Mouse (Mus musculus) intestine, embryonic 16.5 days (tissue): Measurements from ENCODE around the gene Dguok. TPM values are rescaled to one million over a fixed set of nuclear protein-coding genes. Genes with fewer than 3 reads are reported as not detected.

ENCODE experiments used
- ATAC-seq: fragments of 200-750 bp; cut with Nextera tagmentation; 2 replicates; pipeline ENCODE4 v1.8.0; 2017; ENCODE audit warnings: moderate TSS enrichment, moderate library complexity
- H3K27ac ChIP-seq: fragments of 300-500 bp; sonication (generic); 2 replicates; pipeline ENCODE4 v1.5.1; 2014; ENCODE audit warnings: mild to moderate bottlenecking, low read length
- H3K27me3 ChIP-seq: fragments of 300-500 bp; sonication (generic); replicated peaks from 2 replicates; pipeline ENCODE4 v1.6.1; 2014; ENCODE audit warnings: low read length, control low read depth, mixed read lengths; ENCODE audit not compliant: control insufficient read depth, insufficient read depth
- H3K36me3 ChIP-seq: fragments of 300-500 bp; sonication (generic); 2 replicates; pipeline ENCODE4 v1.6.1; 2014; ENCODE audit warnings: low read length, control low read depth; ENCODE audit not compliant: control insufficient read depth, insufficient read depth
- H3K4me1 ChIP-seq: fragments of 300-500 bp; sonication (generic); 2 replicates; pipeline ENCODE4 v1.6.1; 2014; ENCODE audit warnings: low read length, control low read depth, mixed read lengths; ENCODE audit not compliant: control insufficient read depth, insufficient read depth
- H3K4me2 ChIP-seq: fragments of 300-500 bp; sonication (generic); 2 replicates; pipeline ENCODE4 v1.6.1; 2014; ENCODE audit warnings: low read depth, low read length, control low read depth
- H3K4me3 ChIP-seq: fragments of 300-500 bp; sonication (generic); 2 replicates; pipeline ENCODE4 v1.5.1; 2014; ENCODE audit warnings: mild to moderate bottlenecking, low read length
- H3K9ac ChIP-seq: fragments of 300-500 bp; sonication (generic); 2 replicates; pipeline ENCODE4 v1.6.1; 2014; ENCODE audit warnings: low read depth, low read length
- H3K9me3 ChIP-seq: fragments of 300-500 bp; sonication (generic); 2 replicates; pipeline ENCODE4 v1.6.1; 2016; ENCODE audit warnings: low read length, control low read depth; ENCODE audit not compliant: control insufficient read depth
- WGBS: fragments of 180-500 bp; shearing (Covaris S2); extraction: QIAGEN DNeasy Blood & Tissue Kit; methylation state at CpG from one replicate; pipeline ENCODE4 v1.1.7; 2014; 5-methylcytosine and 5-hydroxymethylcytosine counted together
- polyA plus RNA-seq: library from polyadenylated mRNA; unstranded; fragments of >200 nt; fragmentation: Nextera tagmentation; extraction: Ambion mirVana; gene quantifications from 2 replicates; pipeline ENCODE4 v1.2.1, GENCODE M21; 2015

The Dguok gene
- polyA plus RNA-seq, 1 experiment from 2014 or later: 72.4 TPM

DNA sequence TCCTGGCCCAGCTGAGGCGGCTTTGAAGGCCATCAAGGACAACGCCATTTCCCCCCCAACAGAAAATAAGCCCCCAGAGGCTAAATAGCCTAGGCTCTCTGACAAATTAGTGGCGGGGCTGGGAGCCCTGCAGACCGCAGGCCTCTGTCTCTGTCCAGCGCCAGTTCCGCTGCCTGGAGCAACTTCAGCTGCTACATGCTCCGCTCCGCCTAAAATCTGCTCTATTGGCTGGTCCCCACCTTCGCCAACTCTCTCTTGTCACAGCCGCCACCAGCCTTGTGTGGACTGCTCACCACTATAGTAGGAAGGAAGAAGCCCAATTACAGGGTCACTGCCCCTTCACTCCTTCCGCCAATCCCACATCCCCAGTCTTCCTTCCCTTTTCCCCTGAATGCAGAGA is 53.1 kb downstream of the Dguok start:
- Histone ChIP-seq H3K9me3 (no peaks in the 10 kb centered on the region), H3K27me3 (no peaks in the 10 kb centered on the region), H3K27ac (no peak overlapping the region), H3K36me3 (no peaks in the 10 kb centered on the region), H3K9ac (peak overlapping the region; percentile 58), H3K4me1 (peaks cover 68% of the 10 kb centered on the region), H3K4me2 (peak overlapping the region; percentile 93), H3K4me3 (peak overlapping the region; percentile 81)
- ATAC-seq: no peak
- WGBS: 29% methylated on average over 11 of the region's 11 CpGs

DNA sequence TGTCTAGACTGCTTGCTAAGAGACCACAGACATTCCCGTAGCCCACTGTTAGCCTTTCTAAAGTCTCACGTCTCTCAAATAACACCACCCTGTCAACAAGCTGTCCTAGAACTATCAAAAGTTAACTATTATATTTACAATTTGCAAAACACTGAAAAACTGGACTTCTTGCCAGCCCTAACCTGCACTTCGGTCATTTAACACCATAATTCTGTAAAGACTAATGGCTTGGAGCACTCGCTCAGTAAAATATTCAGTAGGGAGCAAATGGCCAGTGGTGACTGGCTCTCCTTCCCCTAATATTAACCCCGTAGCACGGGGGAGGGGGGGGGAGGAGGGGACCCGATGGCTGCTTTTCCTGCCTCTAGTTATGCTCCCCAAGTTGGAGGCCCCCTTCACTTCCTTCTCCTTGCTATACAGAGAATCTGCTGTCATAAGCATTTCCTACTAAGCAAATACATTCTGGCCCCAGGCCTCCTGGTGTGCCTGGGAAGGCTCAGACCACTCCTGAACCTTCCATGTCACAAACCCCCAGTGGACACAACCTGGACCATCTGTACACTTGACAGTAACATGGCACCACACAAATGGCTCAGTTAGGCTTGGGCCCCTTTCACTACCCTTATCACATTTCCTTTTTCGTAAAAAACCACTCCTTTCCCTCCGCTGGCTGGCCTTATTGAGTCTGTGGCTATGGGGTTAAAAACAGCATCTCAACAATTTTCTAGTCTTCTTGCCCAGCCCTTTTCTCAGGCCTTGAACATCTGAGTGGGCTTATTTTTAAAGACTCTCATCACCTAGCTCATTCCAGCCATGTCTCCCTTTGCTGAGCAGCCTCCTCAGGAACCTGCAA is 56.1 kb downstream of the Dguok start:
- Histone ChIP-seq H3K4me1 (peaks cover 85% of the 10 kb centered on the region), H3K4me2 (no peak overlapping the region), H3K27ac (peak overlapping the region; percentile 55), H3K9me3 (no peaks in the 10 kb centered on the region), H3K9ac (0 out of 2 replicates have a peak overlapping the region, but pooled peaks have one; percentile 15), H3K36me3 (0 out of 2 replicates have a peak, but pooled peaks cover 4% of the 10 kb centered on the region), H3K27me3 (no peaks in the 10 kb centered on the region), H3K4me3 (no peak overlapping the region)
- 52% methylated on average over 9 of the region's 9 CpGs for WGBS
- ATAC-seq: no peak

DNA sequence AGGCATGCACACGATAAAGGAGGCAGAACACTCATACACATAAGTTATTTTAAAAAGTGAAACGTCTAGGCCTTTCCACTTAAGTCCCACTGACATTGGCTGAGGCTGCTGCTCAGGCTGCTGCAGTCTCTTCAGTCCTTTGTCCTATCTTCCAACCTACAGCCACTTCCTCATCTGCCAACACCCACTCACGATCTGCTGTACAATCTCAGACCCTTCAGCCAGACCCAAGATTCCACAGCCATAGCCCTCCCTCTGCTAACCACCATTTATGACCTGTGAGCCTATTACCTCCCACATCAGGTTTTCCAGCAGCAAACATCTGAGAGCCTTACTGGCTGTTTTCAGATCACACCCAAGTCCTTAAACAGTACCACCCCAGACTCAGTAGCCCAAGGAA is 57.3 kb downstream of the Dguok start:
- no peak for ATAC-seq
- H3K9ac ChIP-seq: peak overlapping the region; percentile 20; the same call in 1 of the 2 replicates
- H3K4me1 ChIP-seq: peaks cover 86% of the 10 kb centered on the region
- H3K4me3 ChIP-seq: no peak overlapping the region
- no peaks in the 10 kb centered on the region for H3K9me3 ChIP-seq
- H3K27ac ChIP-seq: peak overlapping the region; percentile 20; the same call in 1 of the 2 replicates
- WGBS: 34% methylated on average over 3 of the region's 3 CpGs
- H3K4me2 ChIP-seq: 0 out of 2 replicates have a peak overlapping the region, but pooled peaks have one; percentile 10
- H3K27me3 ChIP-seq: no peaks in the 10 kb centered on the region
- H3K36me3 ChIP-seq: 0 out of 2 replicates have a peak, but pooled peaks cover 4% of the 10 kb centered on the region

DNA sequence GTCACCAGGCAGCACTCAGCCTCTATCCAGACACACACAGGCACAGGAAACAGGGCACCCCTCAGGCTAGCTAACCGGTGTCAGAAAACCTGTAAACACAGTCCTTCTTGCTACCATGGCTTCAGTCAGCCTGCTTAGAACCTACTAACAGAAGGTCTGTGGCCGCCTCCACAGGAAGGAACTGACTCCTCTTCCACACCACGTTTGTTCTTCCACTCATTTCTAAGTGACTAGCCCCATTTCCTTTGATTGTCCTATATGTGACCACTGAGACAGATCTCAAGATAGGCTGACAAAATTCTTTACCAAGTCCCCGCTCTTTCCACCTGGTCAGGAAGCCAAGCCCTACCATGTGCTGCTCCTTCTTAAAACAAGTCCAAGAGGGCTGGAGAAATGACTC is 57.9 kb downstream of the Dguok start:
- H3K36me3 ChIP-seq: 0 out of 2 replicates have a peak, but pooled peaks cover 4% of the 10 kb centered on the region
- no peaks in the 10 kb centered on the region for H3K9me3 ChIP-seq
- H3K4me2 ChIP-seq: no peak overlapping the region
- H3K4me3 ChIP-seq: no peak overlapping the region
- H3K27me3 ChIP-seq: no peaks in the 10 kb centered on the region
- H3K27ac ChIP-seq: peak overlapping the region; percentile 20; the same call in 1 of the 2 replicates
- peak overlapping the region; percentile 20; the same call in 1 of the 2 replicates for H3K9ac ChIP-seq
- WGBS: 67% methylated on average over 4 of the region's 4 CpGs
- H3K4me1 ChIP-seq: peaks cover 86% of the 10 kb centered on the region
- ATAC-seq: no peak

DNA sequence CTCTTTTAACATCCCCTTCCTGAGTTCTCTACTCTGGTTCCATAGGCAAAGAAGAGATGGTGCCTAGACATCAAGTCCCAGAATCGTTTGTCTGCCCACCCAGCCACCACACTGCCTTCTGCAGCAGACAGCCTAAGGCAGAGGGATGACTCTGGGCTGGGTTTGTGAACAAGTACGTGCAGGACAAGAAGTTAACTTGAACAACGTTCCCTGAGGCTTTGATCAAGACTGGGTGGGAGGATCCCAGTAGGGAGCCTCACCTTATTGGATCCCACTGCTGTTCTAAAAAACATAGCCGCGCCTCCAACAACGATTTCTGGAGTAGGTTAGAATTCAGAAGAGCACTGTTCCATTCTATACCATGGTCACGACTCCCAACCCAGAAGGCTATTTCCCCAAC is 59.7 kb downstream of the Dguok start:
- Histone ChIP-seq H3K4me1 (peaks cover 88% of the 10 kb centered on the region), H3K9ac (no peak overlapping the region), H3K27ac (no peak overlapping the region; the same call in 1 of the 2 replicates), H3K4me3 (no peak overlapping the region), H3K9me3 (no peaks in the 10 kb centered on the region), H3K27me3 (no peaks in the 10 kb centered on the region), H3K4me2 (no peak overlapping the region), H3K36me3 (0 out of 2 replicates have a peak, but pooled peaks cover 4% of the 10 kb centered on the region)
- 65% methylated on average over 7 of the region's 7 CpGs for WGBS
- no peak for ATAC-seq

DNA sequence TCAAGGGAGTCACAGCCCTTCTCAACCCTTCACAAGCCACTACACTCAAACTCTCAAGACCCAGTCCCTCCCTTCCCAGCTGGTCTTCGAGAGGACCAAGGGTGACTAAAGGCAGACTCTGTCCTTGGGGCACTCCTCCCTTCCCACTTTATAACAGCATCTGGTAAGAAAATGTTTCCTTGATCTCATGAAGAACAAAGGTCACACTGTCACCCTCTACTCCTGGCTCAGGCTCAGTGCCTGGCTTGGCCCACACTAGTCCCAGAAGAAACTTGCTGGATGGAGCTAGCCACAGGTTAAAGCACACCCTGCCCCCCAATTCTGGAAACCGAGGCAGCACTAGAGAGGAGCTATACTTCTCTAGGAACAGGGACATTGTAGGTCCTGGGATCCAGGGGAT is 61.0 kb downstream of the Dguok start:
- 57% methylated on average over 2 of the region's 2 CpGs for WGBS
- Histone ChIP-seq H3K27ac (peak overlapping the region; percentile 83), H3K9me3 (no peaks in the 10 kb centered on the region), H3K4me3 (no peak overlapping the region), H3K36me3 (0 out of 2 replicates have a peak, but pooled peaks cover 4% of the 10 kb centered on the region), H3K27me3 (no peaks in the 10 kb centered on the region), H3K4me2 (peak overlapping the region; percentile 26), H3K9ac (peak overlapping the region; percentile 31; the same call in 1 of the 2 replicates), H3K4me1 (peaks cover 79% of the 10 kb centered on the region)
- peak; percentile 37 for ATAC-seq

DNA sequence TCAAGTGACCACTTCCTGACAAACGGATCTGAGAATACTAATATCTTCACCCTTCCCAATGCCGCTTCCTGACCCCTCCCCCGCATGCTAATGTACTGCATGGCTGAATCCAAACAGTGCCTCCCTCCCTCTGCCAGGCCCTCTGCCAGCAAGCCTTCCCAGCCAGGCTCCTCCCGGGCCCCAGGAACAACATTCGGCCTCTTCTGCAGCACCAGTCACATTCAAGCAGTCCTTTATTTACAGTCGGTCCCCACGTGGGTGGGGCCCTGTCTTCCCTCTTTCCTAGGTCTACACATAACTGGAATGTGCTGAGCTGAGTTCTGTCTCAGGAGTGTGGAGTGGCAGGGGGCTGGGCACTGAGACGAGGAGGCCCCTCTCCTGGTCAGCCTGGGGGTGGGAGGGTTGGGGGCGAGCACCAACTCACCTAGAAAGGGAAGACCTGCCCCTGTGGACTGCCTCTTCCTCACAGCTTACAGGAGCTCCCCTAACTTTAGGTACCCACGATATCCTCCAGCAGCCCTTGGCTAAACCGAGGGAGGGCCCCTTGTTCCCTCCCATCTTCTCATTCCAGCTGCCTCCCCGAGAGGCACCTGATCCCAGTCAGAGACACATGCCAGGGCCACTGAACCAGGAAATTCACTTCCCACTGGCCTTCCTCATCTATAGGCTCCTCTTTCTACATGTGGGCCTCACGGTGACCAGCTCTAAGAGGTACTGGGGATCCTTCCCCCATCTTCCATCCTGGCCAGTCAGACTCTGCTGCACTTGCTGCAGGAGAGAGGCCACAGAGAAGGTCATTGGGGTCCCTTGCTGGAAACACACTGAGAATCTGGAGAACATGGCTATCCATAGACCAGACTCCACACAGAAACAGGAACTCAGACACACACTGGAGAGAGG is 63.1 kb downstream of the Dguok start:
- Histone ChIP-seq H3K27me3 (no peaks in the 10 kb centered on the region), H3K4me3 (peak overlapping the region; percentile 84; the same call in 1 of the 2 replicates), H3K27ac (peak overlapping the region; percentile 93), H3K9me3 (no peaks in the 10 kb centered on the region), H3K36me3 (0 out of 2 replicates have a peak, but pooled peaks cover 6% of the 10 kb centered on the region), H3K4me1 (peaks cover 78% of the 10 kb centered on the region), H3K9ac (peak overlapping the region; percentile 50; the same call in 1 of the 2 replicates), H3K4me2 (peak overlapping the region; percentile 86)
- peak; percentile 76 for ATAC-seq
- 1% methylated on average over 13 of the region's 13 CpGs for WGBS

DNA sequence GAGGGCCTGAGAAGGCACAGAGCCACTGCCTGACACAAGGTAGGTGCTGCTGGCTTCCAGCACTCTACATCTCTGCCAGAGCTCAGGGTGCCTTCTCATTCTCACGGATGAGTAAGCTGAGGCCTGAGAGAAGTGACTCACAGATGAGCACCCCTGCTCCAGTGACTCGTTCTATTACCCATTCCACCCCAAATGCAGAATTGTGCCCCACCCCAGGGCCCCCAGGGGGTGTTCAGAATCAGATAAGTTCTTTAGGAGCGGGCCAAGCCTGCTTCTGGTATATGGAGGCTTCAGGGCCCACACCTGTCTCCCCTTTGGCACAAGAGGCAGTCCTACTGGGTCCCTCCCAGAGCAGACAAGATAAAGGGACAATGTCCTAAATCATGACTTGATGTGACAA is 64.1 kb downstream of the Dguok start:
- WGBS: 41% methylated on average over 3 of the region's 3 CpGs
- Histone ChIP-seq H3K36me3 (0 out of 2 replicates have a peak, but pooled peaks cover 9% of the 10 kb centered on the region), H3K4me1 (peaks cover 84% of the 10 kb centered on the region), H3K27me3 (no peaks in the 10 kb centered on the region), H3K4me2 (peak overlapping the region; percentile 86), H3K9ac (peak overlapping the region; percentile 85), H3K27ac (peak overlapping the region; percentile 93), H3K9me3 (no peaks in the 10 kb centered on the region), H3K4me3 (peak overlapping the region; percentile 84)
- no peak for ATAC-seq
